Mouse (Mus musculus) bone marrow macrophage, adult 2 months (primary cell): ENCODE results near the gene Spp2. TPM values are rescaled to one million over a fixed set of nuclear protein-coding genes. Genes with fewer than 3 reads are reported as not detected.

Experiments
- H3K27ac ChIP-seq: 2 replicates; pipeline ENCODE4 v1.5.1; 2012; ENCODE audit warnings: low read depth, low read length; ENCODE audit not compliant: insufficient read depth
- H3K4me1 ChIP-seq: 2 replicates; pipeline ENCODE4 v1.6.1; 2012; ENCODE audit warnings: low read length; ENCODE audit not compliant: control insufficient read depth, insufficient read depth
- H3K4me3 ChIP-seq: 2 replicates; pipeline ENCODE4 v1.5.1; 2012; ENCODE audit warnings: mild to moderate bottlenecking, low read length, moderate library complexity; ENCODE audit not compliant: insufficient read depth
- CTCF ChIP-seq: IDR thresholded peaks from 2 replicates; pipeline ENCODE4 v1.5.1; 2012; ENCODE audit warnings: low read depth, mild to moderate bottlenecking, low read length, moderate library complexity
- POLR2A ChIP-seq: IDR thresholded peaks from 2 replicates; pipeline ENCODE4 v1.6.1; 2012; ENCODE audit warnings: mild to moderate bottlenecking, low read depth, low read length, borderline replicate concordance
- polyA plus RNA-seq: library from polyadenylated mRNA; stranded (reverse); fragments of >200 nt; gene quantifications from 2 replicates; pipeline ENCODE4 v1.2.4, GENCODE M21; 2012; ENCODE audit not compliant: missing spikeins, insufficient read depth, insufficient read length

Spp2 gene
- polyA plus RNA-seq, 1 experiment = not detected

GRCm38 (mm10) chr1:88449741-88450140 is 43.0 kb downstream of the Spp2 start:
- no peaks in the 10 kb centered on the region for H3K4me1 ChIP-seq
- no peak overlapping the region for H3K27ac ChIP-seq
- TF ChIP-seq POLR2A (no peak), CTCF (no peak)
- H3K4me3 ChIP-seq = no peak overlapping the region

GRCm38 (mm10) chr1:88450668-88451067 is 43.9 kb downstream of the Spp2 start:
- Histone ChIP-seq H3K4me1 (no peaks in the 10 kb centered on the region), H3K27ac (no peak overlapping the region)
- TF ChIP-seq CTCF (no peak), POLR2A (no peak)

GRCm38 (mm10) chr1:88452198-88452597 is 45.4 kb downstream of the Spp2 start:
- Histone ChIP-seq H3K4me1 (no peaks in the 10 kb centered on the region), H3K27ac (no peak overlapping the region), H3K4me3 (no peak overlapping the region)
- TF ChIP-seq POLR2A = no peak
- no peak for TF ChIP-seq CTCF

More at GRCm38 (mm10) chr1:88450668-88451067, 43.9 kb downstream of the Spp2 start:
- no peak overlapping the region for H3K4me3 ChIP-seq

- no peak overlapping the region for H3K4me3 ChIP-seq
- H3K4me1 ChIP-seq = no peaks in the 10 kb centered on the region
- TF ChIP-seq POLR2A (no peak), CTCF (no peak)
- no peak overlapping the region for H3K27ac ChIP-seq
Observed at GRCm38 (mm10) chr1:88454703-88455102, 47.9 kb downstream of the Spp2 start.

- TF ChIP-seq POLR2A (no peak), CTCF (no peak)
- H3K4me1 ChIP-seq = no peaks in the 10 kb centered on the region
- no peak overlapping the region for H3K4me3 ChIP-seq
- H3K27ac ChIP-seq = no peak overlapping the region
Observed at GRCm38 (mm10) chr1:88455761-88456160, 49.0 kb downstream of the Spp2 start.

GRCm38 (mm10) chr1:88456451-88457072 is 49.8 kb downstream of the Spp2 start:
- TF ChIP-seq POLR2A (no peak), CTCF (peak; percentile 51; the same call in 1 of the 2 replicates)
- Histone ChIP-seq H3K4me1 (no peaks in the 10 kb centered on the region), H3K4me3 (no peak overlapping the region), H3K27ac (no peak overlapping the region)

GRCm38 (mm10) chr1:88459196-88459595 is 52.4 kb downstream of the Spp2 start:
- TF ChIP-seq CTCF (no peak), POLR2A (no peak)
- Histone ChIP-seq H3K4me1 (no peaks in the 10 kb centered on the region), H3K27ac (no peak overlapping the region), H3K4me3 (no peak overlapping the region)

- Histone ChIP-seq H3K4me1 (no peaks in the 10 kb centered on the region), H3K4me3 (no peak overlapping the region), H3K27ac (no peak overlapping the region)
- TF ChIP-seq POLR2A = no peak
- no peak for TF ChIP-seq CTCF
Observed at GRCm38 (mm10) chr1:88459655-88460054, 52.9 kb downstream of the Spp2 start.

- H3K27ac ChIP-seq = no peak overlapping the region
- TF ChIP-seq POLR2A (no peak), CTCF (no peak)
- H3K4me1 ChIP-seq = no peaks in the 10 kb centered on the region
- H3K4me3 ChIP-seq = no peak overlapping the region
Observed at GRCm38 (mm10) chr1:88461096-88461495, 54.3 kb downstream of the Spp2 start.

GRCm38 (mm10) chr1:88462484-88462883 is 55.7 kb downstream of the Spp2 start:
- Histone ChIP-seq H3K4me1 (no peaks in the 10 kb centered on the region), H3K4me3 (no peak overlapping the region), H3K27ac (no peak overlapping the region)
- TF ChIP-seq CTCF (no peak), POLR2A (no peak)
